Mouse (Mus musculus) megakaryocyte, embryonic 14.5 days (primary cell): Measurements from ENCODE around the gene M6pr. TPM values are rescaled to one million over a fixed set of nuclear protein-coding genes. Genes with fewer than 3 reads are reported as not detected.

ENCODE experiments used
- H3K27me3 ChIP-seq: replicated peaks from 2 replicates; pipeline ENCODE3; 2012; ENCODE audit warnings: inconsistent platforms
- H3K36me3 ChIP-seq: replicated peaks from 2 replicates; pipeline ENCODE3; 2012; ENCODE audit warnings: low read length, inconsistent platforms, mixed read lengths
- H3K4me1 ChIP-seq: 2 replicates; pipeline ENCODE4 v1.6.1; 2012; ENCODE audit warnings: inconsistent platforms
- H3K4me3 ChIP-seq: replicated peaks from 2 replicates; pipeline ENCODE3; 2012; ENCODE audit warnings: moderate library complexity, mild to moderate bottlenecking, inconsistent platforms
- H3K9me3 ChIP-seq: 2 replicates; pipeline ENCODE4 v1.6.1; 2012; ENCODE audit warnings: inconsistent platforms
- FLI1 ChIP-seq: IDR thresholded peaks from 2 replicates; pipeline ENCODE4 v1.6.1; 2012; ENCODE audit warnings: low read length, inconsistent platforms, mixed read lengths
- GATA1 ChIP-seq: IDR thresholded peaks from 3 replicates; pipeline ENCODE4 v1.6.1; 2012; ENCODE audit warnings: mixed read lengths, low read length, inconsistent platforms, borderline replicate concordance
- polyA plus RNA-seq: library from polyadenylated mRNA; stranded (reverse); fragments of >175 nt; gene quantifications from 2 replicates; pipeline ENCODE4 v1.2.3, GENCODE M21; 2012; ENCODE audit warnings: low replicate concordance; ENCODE audit not compliant: insufficient read depth

The M6pr gene
- polyA plus RNA-seq, 1 experiment: 13.0 TPM

DNA sequence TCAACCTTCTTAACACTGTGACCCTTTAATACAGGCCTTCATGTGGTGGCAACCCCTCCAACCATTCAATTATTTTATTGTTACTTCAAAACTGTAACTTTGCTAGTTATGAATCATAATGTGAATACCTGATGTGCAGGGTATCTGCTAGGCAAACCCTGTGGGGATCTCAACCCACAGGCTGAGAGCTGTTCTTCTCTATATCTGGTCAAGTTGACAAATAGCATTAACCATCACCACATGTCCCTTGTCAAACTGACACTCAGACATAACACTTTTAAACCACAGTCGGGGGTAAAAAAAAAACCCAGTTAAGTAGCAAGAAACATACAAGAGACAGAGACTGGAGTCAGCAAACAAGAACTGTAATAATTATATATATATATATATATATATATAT is 23.7 kb upstream of the M6pr start:
- TF ChIP-seq FLI1 (no peak), GATA1 (no peak)
- H3K4me1 ChIP-seq: peaks cover 9% of the 10 kb centered on the region
- no peaks in the 10 kb centered on the region for H3K9me3 ChIP-seq
- H3K27me3 ChIP-seq: no peaks in the 10 kb centered on the region
- no peak overlapping the region for H3K4me3 ChIP-seq
- H3K36me3 ChIP-seq: no peaks in the 10 kb centered on the region

DNA sequence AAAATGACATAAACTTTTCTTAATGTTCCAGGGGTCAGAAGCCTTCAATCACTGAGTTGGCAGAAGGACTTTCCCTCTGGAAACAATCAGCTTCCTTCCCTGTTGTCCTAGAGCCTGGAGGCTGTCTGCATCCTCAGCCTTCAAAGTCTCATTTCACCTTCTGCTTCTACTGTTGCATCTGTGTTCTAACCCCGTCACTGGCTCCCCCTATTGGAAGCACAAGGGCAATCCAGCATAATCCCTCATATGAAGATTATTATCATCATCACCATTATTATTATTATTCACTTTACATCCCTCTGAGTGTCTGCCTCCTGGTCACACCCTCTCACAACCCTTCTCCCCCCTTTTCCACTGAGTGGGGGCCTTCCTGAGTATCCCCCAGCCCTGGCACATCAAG is 20.3 kb upstream of the M6pr start:
- Histone ChIP-seq H3K4me1 (peaks cover 26% of the 10 kb centered on the region), H3K36me3 (no peaks in the 10 kb centered on the region), H3K4me3 (no peak overlapping the region), H3K27me3 (no peaks in the 10 kb centered on the region), H3K9me3 (no peaks in the 10 kb centered on the region)
- TF ChIP-seq GATA1: no peak
- no peak for TF ChIP-seq FLI1

DNA sequence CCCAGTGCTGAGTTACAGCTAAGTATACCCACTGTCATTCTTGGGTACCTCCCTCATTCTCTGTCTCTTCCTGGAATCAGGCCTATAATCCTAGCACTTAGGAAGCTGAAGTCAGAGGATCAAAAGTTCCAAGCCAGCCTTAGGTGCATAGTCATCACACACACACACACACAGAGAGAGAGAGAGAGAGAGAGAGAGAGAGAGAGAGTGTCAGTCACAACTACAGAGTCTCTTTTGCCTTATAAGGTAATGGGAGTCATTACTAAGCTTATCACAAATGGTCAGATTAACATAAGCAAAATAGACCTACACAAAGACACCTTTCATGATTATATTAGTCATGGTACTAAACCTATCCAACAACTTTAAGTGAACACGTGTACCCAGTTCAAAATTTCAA is 19.2 kb upstream of the M6pr start:
- no peak overlapping the region for H3K4me3 ChIP-seq
- TF ChIP-seq GATA1: no peak
- TF ChIP-seq FLI1: no peak
- H3K4me1 ChIP-seq: peaks cover 37% of the 10 kb centered on the region
- no peaks in the 10 kb centered on the region for H3K9me3 ChIP-seq
- H3K36me3 ChIP-seq: no peaks in the 10 kb centered on the region
- no peaks in the 10 kb centered on the region for H3K27me3 ChIP-seq

GRCm38 (mm10) chr6:122290253-122290652 is 18.3 kb upstream of the M6pr start:
- TF ChIP-seq FLI1 (no peak), GATA1 (no peak)
- Histone ChIP-seq H3K36me3 (no peaks in the 10 kb centered on the region), H3K27me3 (no peaks in the 10 kb centered on the region), H3K4me1 (peaks cover 46% of the 10 kb centered on the region), H3K9me3 (no peaks in the 10 kb centered on the region), H3K4me3 (no peak overlapping the region)

- H3K4me3 ChIP-seq: no peak overlapping the region
- TF ChIP-seq FLI1 (no peak), GATA1 (no peak)
- H3K4me1 ChIP-seq: peaks cover 56% of the 10 kb centered on the region
- no peaks in the 10 kb centered on the region for H3K9me3 ChIP-seq
- H3K27me3 ChIP-seq: no peaks in the 10 kb centered on the region
- H3K36me3 ChIP-seq: no peaks in the 10 kb centered on the region
These were observed 17.3 kb upstream of the M6pr start for GRCm38 (mm10) chr6:122291264-122291663.

DNA sequence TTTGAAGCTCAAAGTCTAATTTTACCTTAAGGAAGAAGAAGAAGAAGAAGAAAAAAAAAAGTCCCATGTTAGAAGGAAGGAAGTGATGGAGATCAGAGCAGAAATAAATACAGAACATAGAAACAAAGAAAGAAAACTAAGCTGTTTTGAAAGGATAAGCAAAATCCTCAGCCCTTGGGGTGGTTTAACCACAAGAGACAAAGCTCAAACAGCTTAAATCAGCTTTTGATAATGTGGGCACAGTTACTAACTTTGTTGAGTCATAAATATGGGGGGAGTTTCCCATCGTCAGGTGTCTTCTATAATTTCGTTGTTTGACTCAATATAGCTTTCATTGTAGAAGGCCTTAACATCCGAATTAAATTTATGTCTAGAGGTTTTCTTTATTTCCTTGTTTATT is 16.8 kb upstream of the M6pr start:
- H3K9me3 ChIP-seq: no peaks in the 10 kb centered on the region
- peaks cover 60% of the 10 kb centered on the region for H3K4me1 ChIP-seq
- no peaks in the 10 kb centered on the region for H3K27me3 ChIP-seq
- no peaks in the 10 kb centered on the region for H3K36me3 ChIP-seq
- H3K4me3 ChIP-seq: no peak overlapping the region
- TF ChIP-seq FLI1: no peak
- TF ChIP-seq GATA1: no peak

DNA sequence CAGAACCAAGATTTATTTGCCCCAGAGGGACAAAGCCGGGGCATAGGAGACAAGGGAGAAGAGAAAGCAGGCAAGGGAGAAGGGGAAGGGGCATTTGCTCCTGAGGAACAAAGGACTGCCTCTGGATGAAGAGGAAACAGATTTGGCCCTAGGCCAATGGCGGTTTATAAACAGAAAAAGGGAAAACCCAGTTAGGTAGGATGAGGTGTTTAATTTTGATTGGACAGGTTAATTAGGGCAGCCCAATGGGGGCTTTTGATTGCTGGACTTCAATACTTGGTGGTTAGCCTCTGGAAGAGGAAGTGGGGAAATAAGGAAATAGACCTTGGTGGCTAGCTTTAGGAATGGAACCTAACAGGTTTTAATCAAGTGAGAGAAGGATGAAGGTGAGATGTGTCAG is 16.3 kb upstream of the M6pr start:
- peaks cover 65% of the 10 kb centered on the region for H3K4me1 ChIP-seq
- no peaks in the 10 kb centered on the region for H3K36me3 ChIP-seq
- TF ChIP-seq GATA1: no peak
- TF ChIP-seq FLI1: no peak
- H3K4me3 ChIP-seq: no peak overlapping the region
- H3K27me3 ChIP-seq: no peaks in the 10 kb centered on the region
- no peaks in the 10 kb centered on the region for H3K9me3 ChIP-seq

DNA sequence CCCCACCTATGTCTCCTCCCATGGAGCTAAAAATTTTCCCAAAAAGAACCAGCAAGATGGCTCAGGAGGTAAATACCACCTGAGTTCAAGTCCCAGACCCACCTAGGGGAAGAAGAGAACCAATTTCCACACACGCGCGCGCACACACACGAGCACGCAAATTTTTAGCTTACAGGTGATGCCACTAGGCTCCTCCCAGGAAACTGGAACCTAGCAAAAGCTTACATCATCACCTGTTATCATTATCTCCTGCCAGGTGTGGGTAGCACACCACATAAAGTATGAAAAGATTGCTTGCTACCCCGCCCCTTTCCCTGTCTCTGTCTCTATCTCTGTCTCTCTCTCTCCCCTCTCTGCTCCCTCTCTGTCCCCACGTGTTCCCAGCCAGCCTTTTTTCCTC is 15.4 kb upstream of the M6pr start:
- no peaks in the 10 kb centered on the region for H3K9me3 ChIP-seq
- H3K36me3 ChIP-seq: no peaks in the 10 kb centered on the region
- H3K4me3 ChIP-seq: no peak overlapping the region
- TF ChIP-seq FLI1 (no peak), GATA1 (no peak)
- no peaks in the 10 kb centered on the region for H3K27me3 ChIP-seq
- H3K4me1 ChIP-seq: peaks cover 74% of the 10 kb centered on the region

GRCm38 (mm10) chr6:122293796-122294195 is 14.7 kb upstream of the M6pr start:
- H3K4me3 ChIP-seq: no peak overlapping the region
- no peaks in the 10 kb centered on the region for H3K9me3 ChIP-seq
- no peaks in the 10 kb centered on the region for H3K36me3 ChIP-seq
- peaks cover 78% of the 10 kb centered on the region for H3K4me1 ChIP-seq
- no peak for TF ChIP-seq FLI1
- no peaks in the 10 kb centered on the region for H3K27me3 ChIP-seq

- H3K27me3 ChIP-seq: no peaks in the 10 kb centered on the region
These were observed 14.2 kb upstream of the M6pr start for GRCm38 (mm10) chr6:122294290-122294689.

GRCm38 (mm10) chr6:122295242-122295641 is 13.3 kb upstream of the M6pr start:
- no peak overlapping the region for H3K4me3 ChIP-seq
- no peaks in the 10 kb centered on the region for H3K36me3 ChIP-seq
- peaks cover 79% of the 10 kb centered on the region for H3K4me1 ChIP-seq
- no peaks in the 10 kb centered on the region for H3K27me3 ChIP-seq
- H3K9me3 ChIP-seq: no peaks in the 10 kb centered on the region
- no peak for TF ChIP-seq FLI1
- TF ChIP-seq GATA1: no peak

More at GRCm38 (mm10) chr6:122294290-122294689, 14.2 kb upstream of the M6pr start:
- no peak overlapping the region for H3K4me3 ChIP-seq
- no peaks in the 10 kb centered on the region for H3K36me3 ChIP-seq
- peaks cover 73% of the 10 kb centered on the region for H3K4me1 ChIP-seq
- no peaks in the 10 kb centered on the region for H3K9me3 ChIP-seq
- no peak for TF ChIP-seq FLI1
- TF ChIP-seq GATA1: no peak
